34 mouse cellular contexts compared by ENCODE assay signal in the genomic region with DNA sequence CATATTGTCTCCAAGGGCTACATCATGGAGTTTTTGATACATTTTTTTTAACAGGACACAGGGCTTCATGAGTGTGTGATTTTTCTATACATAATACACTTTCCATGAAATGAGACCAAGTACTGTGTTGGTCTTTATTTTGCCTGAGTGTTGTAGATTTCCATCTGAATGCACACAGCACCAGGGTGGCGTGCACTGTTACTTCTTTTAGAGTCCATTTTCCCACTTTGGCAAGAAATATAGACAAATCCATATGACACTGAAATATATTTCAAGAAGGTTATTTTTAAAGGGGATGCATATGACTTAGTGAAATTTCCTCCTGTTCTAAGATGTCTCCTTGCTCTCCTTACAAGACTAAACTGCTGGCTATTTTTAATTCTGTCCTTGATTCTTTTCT.
"Had no signal": no experiment of that assay in that cellular context is flagged by ENCODE, and none has a peak within 500 bp of the region (broad histone marks: within the 10 kb centered on the region; RNA-seq: fewer than 3 reads in every experiment).

No protein-coding gene starts in this region.

- ATAC-seq: hindbrain, embryonic 16.5 days; hindbrain, postnatal 0 days; inflammation-experienced regulatory T-cells, adult 6 months; intestine, embryonic 15.5 days; intestine, embryonic 16.5 days; intestine, postnatal 0 days had no signal

- H3K27me3 ChIP-seq: heart, embryonic 12.5 days; heart, embryonic 13.5 days; heart, embryonic 15.5 days; hindbrain, embryonic 12.5 days; hindbrain, embryonic 13.5 days; hindbrain, embryonic 15.5 days; intestine, embryonic 15.5 days; kidney, embryonic 15.5 days had no signal

- H3K36me3 ChIP-seq: heart, embryonic 12.5 days; heart, embryonic 13.5 days; heart, embryonic 15.5 days; hindbrain, embryonic 10.5 days; hindbrain, embryonic 12.5 days; hindbrain, embryonic 13.5 days; hindbrain, embryonic 15.5 days; intestine, embryonic 15.5 days; kidney, embryonic 15.5 days had no signal

- H3K4me1 ChIP-seq: heart, embryonic 12.5 days; heart, embryonic 13.5 days; heart, embryonic 15.5 days; hindbrain, embryonic 10.5 days; hindbrain, embryonic 12.5 days; hindbrain, embryonic 13.5 days; hindbrain, embryonic 15.5 days; intestine, embryonic 15.5 days; kidney, embryonic 15.5 days had no signal

- H3K9me3 ChIP-seq: heart, embryonic 12.5 days; heart, embryonic 13.5 days; heart, embryonic 15.5 days; hindbrain, embryonic 10.5 days; hindbrain, embryonic 12.5 days; hindbrain, embryonic 13.5 days; hindbrain, embryonic 15.5 days; intestine, embryonic 15.5 days; kidney, embryonic 15.5 days had no signal

- H3K27ac ChIP-seq: heart, embryonic 13.5 days; heart, embryonic 15.5 days; hindbrain, embryonic 10.5 days; hindbrain, embryonic 12.5 days; hindbrain, embryonic 13.5 days; hindbrain, embryonic 14.5 days; hindbrain, embryonic 15.5 days; hindbrain, postnatal 0 days; intestine, embryonic 15.5 days; kidney, embryonic 15.5 days; kidney, postnatal 0 days; layer of hippocampus, adult 2 months had no signal

- H3K4me3 ChIP-seq: heart, embryonic 12.5 days; heart, embryonic 13.5 days; heart, embryonic 15.5 days; hindbrain, embryonic 10.5 days; hindbrain, embryonic 12.5 days; hindbrain, embryonic 13.5 days; hindbrain, embryonic 15.5 days; intestine, embryonic 15.5 days; kidney, embryonic 15.5 days; layer of hippocampus, adult 2 months; left cerebral cortex, adult 2 months had no signal

- DNase-seq: heart, postnatal 10 days; heart, postnatal 14 days; heart, postnatal 36 days; heart, postnatal 4 days; kidney, adult 11 months; kidney, adult 18-20 months; kidney, adult 2 months; kidney, adult 8-10 months; kidney, adult 9 months; kidney, postnatal 10 days; kidney, postnatal 14 days; kidney, postnatal 25 days; kidney, postnatal 36 days; kidney, postnatal 4 days; layer of hippocampus, adult 9-11 months; layer of hippocampus, postnatal 36 days had no signal
